10 mouse cellular contexts compared by ENCODE assay signal in genomic region chr15:79368313-79368811, GRCm38 (mm10). TPM values are rescaled to one million over a fixed set of nuclear protein-coding genes. Genes with fewer than 3 reads are reported as not detected.
A peak's percentile ranks its signal among the peaks of the same experiment; 100 is the strongest.
DNase-seq lines count a peak whose midpoint lies in the region; ATAC-seq and TF ChIP-seq lines count a peak whose summit lies in the region.
"Had no signal": no experiment of that assay in that cellular context is flagged by ENCODE, and none has a peak within 500 bp of the region (broad histone marks: within the 10 kb centered on the region; RNA-seq: fewer than 3 reads in every experiment).

No protein-coding gene starts in this region.

- H3K9ac ChIP-seq in midbrain, embryonic 13.5 days (replicated peaks) = peak overlapping the region; percentile 32; the same call in 1 of the 2 replicates
- H3K9ac ChIP-seq in midbrain, embryonic 16.5 days (ENCODE audit: low read depth, low read length) = no peak overlapping the region
- H3K9ac ChIP-seq in heart, embryonic 14.5 days (ENCODE audit: low read length) = peak overlapping the region; percentile 46
- no peak overlapping the region for H3K9ac ChIP-seq in midbrain, embryonic 14.5 days (replicated peaks; ENCODE audit: low read length)

- H3ac ChIP-seq in myocyte (ENCODE audit: control insufficient read depth, insufficient read length) = no peak overlapping the region

- H3K4me2 ChIP-seq in midbrain, embryonic 13.5 days (replicated peaks) = no peak overlapping the region
- H3K4me2 ChIP-seq in midbrain, embryonic 16.5 days (ENCODE audit: low read length) = no peak overlapping the region
- peak overlapping the region; percentile 4; the same call in 1 of the 2 replicates for H3K4me2 ChIP-seq in heart, embryonic 14.5 days (ENCODE audit: low read length)
- H3K4me2 ChIP-seq in myocyte (ENCODE audit: low read depth) = peak overlapping the region; percentile 46
- H3K4me2 ChIP-seq in midbrain, embryonic 14.5 days (ENCODE audit: low read length) = no peak overlapping the region

- H3K4me1 ChIP-seq in midbrain, embryonic 13.5 days (replicated peaks) = no peaks in the 10 kb centered on the region
- H3K4me1 ChIP-seq in midbrain, embryonic 16.5 days (ENCODE audit: control insufficient read depth, insufficient read depth, low read length) = no peaks in the 10 kb centered on the region; the same call in 1 of the 2 replicates
- peaks cover 17 to 25% of the 10 kb centered on the region in 2 experiments for H3K4me1 ChIP-seq in heart, embryonic 14.5 days (ENCODE audit: control insufficient read depth in 2 of 2, insufficient read depth in 2 of 2, low read length in 2 of 2)
- no peaks in the 10 kb centered on the region for H3K4me1 ChIP-seq in midbrain, embryonic 14.5 days (ENCODE audit: control insufficient read depth, insufficient read depth, low read length)

- H3K27ac ChIP-seq in midbrain, embryonic 13.5 days = peak overlapping the region; percentile 19; the same call in 1 of the 2 replicates
- H3K27ac ChIP-seq in midbrain, embryonic 16.5 days (ENCODE audit: low read length) = no peak overlapping the region
- peak overlapping the region; percentile 75 to 79 for H3K27ac ChIP-seq in heart, embryonic 14.5 days (replicated peaks in 1 of 2; ENCODE audit: control insufficient read depth in 1 of 2, insufficient read depth in 1 of 2, low read depth in 2 of 2, low read length in 2 of 2)
- no peak overlapping the region for H3K27ac ChIP-seq in midbrain, embryonic 14.5 days (replicated peaks; ENCODE audit: low read depth, low read length)

- DNase-seq in kidney, postnatal 14 days = peak; percentile 61
- no peak for DNase-seq in testis, postnatal 14 days (ENCODE audit: low spot score)
- no peak for DNase-seq in frontal cortex, adult 2 months (ENCODE audit: extremely low spot score in 1 of 2, low spot score in 1 of 2)
- DNase-seq in midbrain, embryonic 14.5 days = no peak

- H3K27me3 ChIP-seq in midbrain, embryonic 13.5 days = no peaks in the 10 kb centered on the region
- H3K27me3 ChIP-seq in midbrain, embryonic 16.5 days (ENCODE audit: control insufficient read depth, insufficient read depth, low read depth, low read length) = no peaks in the 10 kb centered on the region
- no peaks in the 10 kb centered on the region for H3K27me3 ChIP-seq in heart, embryonic 14.5 days (ENCODE audit: control insufficient read depth, insufficient read depth, low read length)
- H3K27me3 ChIP-seq in myocyte (ENCODE audit: control insufficient read depth, insufficient read depth, insufficient read length) = no peaks in the 10 kb centered on the region
- H3K27me3 ChIP-seq in midbrain, embryonic 14.5 days (ENCODE audit: control insufficient read depth, insufficient read depth, low read length) = no peaks in the 10 kb centered on the region
- H3K27me3 ChIP-seq: CH12.LX had no signal

- peak; percentile 24; the same call in 1 of the 2 replicates for ATAC-seq in midbrain, embryonic 13.5 days
- ATAC-seq in midbrain, embryonic 16.5 days = no peak
- ATAC-seq in heart, embryonic 14.5 days (ENCODE audit: insufficient number of reproducible peaks, insufficient read depth, low FRiP score, low read depth) = peak; percentile 28
- ATAC-seq in midbrain, embryonic 14.5 days (ENCODE audit: low FRiP score, low TSS enrichment) = no peak

- no peaks in the 10 kb centered on the region for H3K79me2 ChIP-seq in myocyte (ENCODE audit: control insufficient read depth, insufficient read depth)

- no peak overlapping the region for H3K4me3 ChIP-seq in midbrain, embryonic 13.5 days (replicated peaks)
- no peak overlapping the region for H3K4me3 ChIP-seq in midbrain, embryonic 16.5 days (ENCODE audit: low read depth, low read length)
- H3K4me3 ChIP-seq in heart, embryonic 14.5 days (ENCODE audit: control insufficient read depth in 1 of 2, insufficient read depth in 1 of 2, low read depth in 1 of 2, low read length in 2 of 2) = no peak overlapping the region
- H3K4me3 ChIP-seq in myocyte = no peak overlapping the region
- no peak overlapping the region for H3K4me3 ChIP-seq in midbrain, embryonic 14.5 days (replicated peaks; ENCODE audit: low read depth, low read length)
- H3K4me3 ChIP-seq: erythroblast, embryonic 14.5 days had no signal

- H3K9me3 ChIP-seq in midbrain, embryonic 13.5 days = no peaks in the 10 kb centered on the region
- no peaks in the 10 kb centered on the region for H3K9me3 ChIP-seq in midbrain, embryonic 16.5 days (replicated peaks; ENCODE audit: control insufficient read depth, low read length, poor library complexity, severe bottlenecking)
- no peaks in the 10 kb centered on the region for H3K9me3 ChIP-seq in heart, embryonic 14.5 days (ENCODE audit: control insufficient read depth, low read length)
- H3K9me3 ChIP-seq in midbrain, embryonic 14.5 days (ENCODE audit: control insufficient read depth, low read length) = no peaks in the 10 kb centered on the region

- TF ChIP-seq POLR2A in myocyte (IDR thresholded peaks at IDR 0.05; ENCODE audit: insufficient read length, low read depth) = no peak

- peaks cover 88% of the 10 kb centered on the region for H3K36me3 ChIP-seq in midbrain, embryonic 13.5 days
- peaks cover 36% of the 10 kb centered on the region for H3K36me3 ChIP-seq in midbrain, embryonic 16.5 days (ENCODE audit: control insufficient read depth, insufficient read depth, low read length)
- H3K36me3 ChIP-seq in heart, embryonic 14.5 days (ENCODE audit: control insufficient read depth, insufficient read depth, low read length) = peaks cover 95% of the 10 kb centered on the region
- H3K36me3 ChIP-seq in myocyte (ENCODE audit: control insufficient read depth, insufficient read depth) = peaks cover 25% of the 10 kb centered on the region
- H3K36me3 ChIP-seq in midbrain, embryonic 14.5 days (ENCODE audit: control insufficient read depth, insufficient read depth, low read length) = peaks cover 82% of the 10 kb centered on the region

- 73% methylated on average over 14 of the region's 14 CpGs for WGBS in midbrain, embryonic 13.5 days
- 73% methylated on average over 14 of the region's 14 CpGs for WGBS in midbrain, embryonic 16.5 days
- WGBS in heart, embryonic 14.5 days = 48% methylated on average over 14 of the region's 14 CpGs
- 75% methylated on average over 14 of the region's 14 CpGs for WGBS in midbrain, embryonic 14.5 days

TF ChIP-seq in myocyte, 11 proteins besides CTCF, POLR2A, EP300 and RAD21:
- no peak for TF ChIP-seq REST (IDR thresholded peaks at IDR 0.05; ENCODE audit: insufficient read depth, insufficient read length)
- no peak for TF ChIP-seq E2F4 (IDR thresholded peaks at IDR 0.05; ENCODE audit: insufficient read depth)
- TF ChIP-seq MAX (IDR thresholded peaks at IDR 0.05; ENCODE audit: low read depth) = no peak
- no peak for TF ChIP-seq SRF (IDR thresholded peaks at IDR 0.05; ENCODE audit: control insufficient read depth, insufficient read length, low read depth)
- no peak for TF ChIP-seq POLR2AphosphoS2 (IDR thresholded peaks at IDR 0.05; ENCODE audit: insufficient read length, low read depth)
- no peak for TF ChIP-seq MYOD1 (IDR thresholded peaks at IDR 0.05; ENCODE audit: control insufficient read depth in 1 of 3, insufficient read length in 2 of 3, low read depth in 2 of 3)
- TF ChIP-seq USF1 (IDR thresholded peaks at IDR 0.05; ENCODE audit: low read depth) = no peak
- TF ChIP-seq CEBPB (IDR thresholded peaks at IDR 0.05; ENCODE audit: insufficient read depth, poor library complexity, severe bottlenecking) = no peak
- TF ChIP-seq TCF3 (IDR thresholded peaks at IDR 0.05; ENCODE audit: insufficient read length, low read depth) = no peak
- TF ChIP-seq MYOG (IDR thresholded peaks at IDR 0.05; ENCODE audit: control insufficient read depth in 1 of 3, insufficient read depth in 1 of 3, insufficient read length in 2 of 3, low read depth in 2 of 3) = no peak
- TF ChIP-seq TCF12 (IDR thresholded peaks at IDR 0.05; ENCODE audit: insufficient read depth, poor library complexity, severe bottlenecking) = no peak
TF ChIP-seq in myocyte: peak in this region for 0.

RNA-seq across cellular contexts. Expression of gene Maff, which starts 21.9 kb away (rescaled TPM):
- polyA plus RNA-seq in midbrain, embryonic 13.5 days (2015; fragmentation: Nextera tagmentation; extraction: Ambion mirVana) = 0.76 and 0.79 TPM in 2 replicates
- polyA plus RNA-seq in midbrain, embryonic 16.5 days (2015; fragmentation: Nextera tagmentation; extraction: Ambion mirVana) = 0.85 and 0.86 TPM in 2 replicates
- polyA plus RNA-seq in heart, embryonic 14.5 days (2014; fragmentation: Nextera tagmentation; extraction: Ambion mirVana) = 2.2 and 3.5 TPM in 2 replicates
- 15.6 TPM for polyA plus RNA-seq in myocyte (2012; fragmentation: generic; extraction: Trizol)
- 0.62 and 1.1 TPM in 2 replicates for polyA plus RNA-seq in frontal cortex, adult 2 months (2012; rRNA removed)
- 1.0 and 1.2 TPM in 2 replicates for polyA plus RNA-seq in midbrain, embryonic 14.5 days (2014; fragmentation: Nextera tagmentation; extraction: Ambion mirVana)

RNA-seq across cellular contexts. Expression of gene Tmem184b, which starts 35.0 kb away (rescaled TPM):
- 32.8 and 35.0 TPM in 2 replicates for polyA plus RNA-seq in midbrain, embryonic 13.5 days (2015; fragmentation: Nextera tagmentation; extraction: Ambion mirVana)
- polyA plus RNA-seq in midbrain, embryonic 16.5 days (2015; fragmentation: Nextera tagmentation; extraction: Ambion mirVana) = 42.5 and 43.2 TPM in 2 replicates
- polyA plus RNA-seq in heart, embryonic 14.5 days (2014; fragmentation: Nextera tagmentation; extraction: Ambion mirVana) = 56.1 and 60.6 TPM in 2 replicates
- polyA plus RNA-seq in myocyte (2012; fragmentation: generic; extraction: Trizol) = 110 TPM
- polyA plus RNA-seq in frontal cortex, adult 2 months (2012; rRNA removed) = 73.0 and 78.2 TPM in 2 replicates
- 32.2 and 36.6 TPM in 2 replicates for polyA plus RNA-seq in midbrain, embryonic 14.5 days (2014; fragmentation: Nextera tagmentation; extraction: Ambion mirVana)

RNA-seq across cellular contexts. Expression of gene Pla2g6, which starts 40.2 kb away (rescaled TPM):
- 37.5 and 43.3 TPM in 2 replicates for polyA plus RNA-seq in midbrain, embryonic 13.5 days (2015; fragmentation: Nextera tagmentation; extraction: Ambion mirVana)
- 29.8 and 35.3 TPM in 2 replicates for polyA plus RNA-seq in midbrain, embryonic 16.5 days (2015; fragmentation: Nextera tagmentation; extraction: Ambion mirVana)
- polyA plus RNA-seq in heart, embryonic 14.5 days (2014; fragmentation: Nextera tagmentation; extraction: Ambion mirVana) = 10.9 and 11.7 TPM in 2 replicates
- polyA plus RNA-seq in myocyte (2012; fragmentation: generic; extraction: Trizol) = 36.3 TPM
- 31.8 and 32.9 TPM in 2 replicates for polyA plus RNA-seq in frontal cortex, adult 2 months (2012; rRNA removed)
- polyA plus RNA-seq in midbrain, embryonic 14.5 days (2014; fragmentation: Nextera tagmentation; extraction: Ambion mirVana) = 26.0 and 28.2 TPM in 2 replicates

Comparison
In these comparisons a context has a peak if more than half of its experiments do, and no peak if none do; other contexts are left out.
1. ATAC-seq: peak in midbrain, embryonic 13.5 days (single experiment) and heart, embryonic 14.5 days (single experiment); none in midbrain, embryonic 16.5 days (single experiment) and midbrain, embryonic 14.5 days (single experiment).
2. H3K27ac ChIP-seq: peak in midbrain, embryonic 13.5 days (single experiment) and heart, embryonic 14.5 days (2 of 2); none in midbrain, embryonic 16.5 days (single experiment) and midbrain, embryonic 14.5 days (single experiment).
3. H3K9ac ChIP-seq: peak in midbrain, embryonic 13.5 days (single experiment) and heart, embryonic 14.5 days (single experiment); none in midbrain, embryonic 16.5 days (single experiment) and midbrain, embryonic 14.5 days (single experiment).
4. H3K4me2 ChIP-seq: peak in heart, embryonic 14.5 days (single experiment) and myocyte (single experiment); none in midbrain, embryonic 13.5 days (single experiment), midbrain, embryonic 16.5 days (single experiment) and midbrain, embryonic 14.5 days (single experiment).